Mouse (Mus musculus): ENCODE data around the gene Hils1. TPM values are rescaled to one million over a fixed set of nuclear protein-coding genes. Genes with fewer than 3 reads are reported as not detected.

The Hils1 gene
- total RNA-seq (2012; rRNA removed): not detected in 2 replicates
- not detected for polyA plus RNA-seq (2012; ENCODE audit: insufficient read depth in 1 of 2, insufficient read length in 2 of 2, low read depth in 1 of 2, low replicate concordance in 2 of 2, missing spikeins in 1 of 2)

DNA sequence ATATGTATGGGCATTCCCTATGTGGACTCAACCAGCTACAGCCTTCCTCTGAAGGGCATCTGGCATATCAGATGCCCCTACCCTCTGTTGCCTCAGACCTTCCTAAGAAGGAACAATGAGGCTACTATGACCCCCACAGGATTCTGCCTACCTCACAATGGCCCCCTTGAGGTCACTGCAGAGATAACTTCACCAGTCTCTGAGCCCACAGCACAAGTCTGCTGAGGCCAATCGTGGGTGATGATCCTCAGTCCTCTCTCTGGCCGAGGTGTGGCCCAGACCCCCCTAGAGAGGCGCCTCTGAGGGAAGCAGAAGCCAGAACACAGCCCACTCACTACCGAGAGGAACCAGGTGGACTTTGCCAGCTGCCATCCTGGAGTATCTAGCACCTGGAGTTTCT is at the start of gene Hils1:
Gene Hils1, plus strand, starts transcription at position 175 of the 400 bp plus-strand sequence.
- no peak within 1 kb of the TSS for H3K9ac ChIP-seq (ENCODE audit: control insufficient read depth, low read depth, low read length, poor library complexity, severe bottlenecking)
- H3K27ac ChIP-seq (ENCODE audit: control insufficient read depth, low read depth, low read length): no peak within 1 kb of the TSS
- H3K4me1 ChIP-seq (ENCODE audit: control insufficient read depth in 1 of 2, insufficient read depth in 2 of 2, low read length in 2 of 2): peaks cover 0 to 3% of the 10 kb centered on the region in 2 experiments; a peak in 1 of 4 replicates
- DNase-seq (ENCODE audit: low read depth, low spot score): no peak
- no peaks in the 10 kb centered on the region for H3K9me3 ChIP-seq (replicated peaks; ENCODE audit: insufficient read depth, low read length)
- TF ChIP-seq RCOR1 (IDR thresholded peaks at IDR 0.05; ENCODE audit: low read depth, low read length) (no peak), CTCF (IDR thresholded peaks at IDR 0.05 in 2 of 3, conservative IDR thresholded peaks at IDR 0.05 in 1 of 3; ENCODE audit: control insufficient read depth in 1 of 3, insufficient read depth in 1 of 3, low read depth in 2 of 3, low read length in 3 of 3, poor library complexity in 1 of 3, severe bottlenecking in 1 of 3) (peak in 1 of 3 experiments; percentile 15; a peak in 1 of 6 replicates)
- no peaks in the 10 kb centered on the region for H3K36me3 ChIP-seq (ENCODE audit: control insufficient read depth in 1 of 2, insufficient read depth in 2 of 2, low read length in 2 of 2)
- no peak within 1 kb of the TSS for H3K4me3 ChIP-seq (ENCODE audit: control insufficient read depth in 1 of 2, insufficient read depth in 1 of 2, low read depth in 2 of 2, low read length in 2 of 2)
- H3K79me2 ChIP-seq (ENCODE audit: control insufficient read depth, insufficient read depth, low read length, poor library complexity): no peaks in the 10 kb centered on the region
- peaks cover 31 to 36% of the 10 kb centered on the region in 2 experiments for H3K27me3 ChIP-seq (ENCODE audit: control insufficient read depth in 1 of 2, insufficient read depth in 2 of 2, low read length in 2 of 2)

DNA sequence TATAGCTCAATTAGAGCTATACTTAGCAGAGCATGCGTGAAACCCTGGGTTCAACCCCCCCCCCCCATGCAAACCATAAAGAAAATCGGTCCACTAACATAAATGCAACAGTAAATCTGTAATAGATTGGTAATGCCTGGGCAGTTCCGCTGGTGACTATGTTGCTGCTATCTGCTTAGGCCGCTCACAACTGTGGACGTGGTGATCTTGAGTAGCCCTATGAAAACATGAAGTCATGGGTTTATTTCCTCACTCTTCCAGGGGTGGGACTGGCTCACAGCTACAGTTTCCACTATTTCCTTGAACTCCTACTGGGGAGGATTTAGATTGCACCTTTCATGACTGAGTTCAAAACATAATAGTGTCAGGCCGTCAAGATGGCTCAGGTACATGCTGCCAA is 49.7 kb upstream of the Hils1 start:
- peaks cover 0 to 23% of the 10 kb centered on the region in 2 experiments for H3K27me3 ChIP-seq (ENCODE audit: control insufficient read depth in 1 of 2, insufficient read depth in 2 of 2, low read length in 2 of 2)
- H3K4me3 ChIP-seq (ENCODE audit: control insufficient read depth in 1 of 2, insufficient read depth in 1 of 2, low read depth in 2 of 2, low read length in 2 of 2): no peak overlapping the region
- no peaks in the 10 kb centered on the region for H3K9me3 ChIP-seq (replicated peaks; ENCODE audit: insufficient read depth, low read length)
- H3K36me3 ChIP-seq (ENCODE audit: control insufficient read depth in 1 of 2, insufficient read depth in 2 of 2, low read length in 2 of 2): no peaks in the 10 kb centered on the region
- no peak for TF ChIP-seq MYB (IDR thresholded peaks at IDR 0.05; ENCODE audit: low read depth, low read length)
- no peak for TF ChIP-seq CHD2 (IDR thresholded peaks at IDR 0.05; ENCODE audit: low read length)
- TF ChIP-seq TAL1 (IDR thresholded peaks at IDR 0.05; ENCODE audit: low read length): no peak
- no peak for TF ChIP-seq ZNF384 (IDR thresholded peaks at IDR 0.05; ENCODE audit: low read depth, low read length)
- no peak for TF ChIP-seq ELF1 (IDR thresholded peaks at IDR 0.05; ENCODE audit: low read depth, low read length)
- no peak for TF ChIP-seq NRF1 (IDR thresholded peaks at IDR 0.05; ENCODE audit: insufficient read depth, low read depth, low read length, poor library complexity, severe bottlenecking)
- no peak for TF ChIP-seq RAD21 (IDR thresholded peaks at IDR 0.05; ENCODE audit: low read depth, low read length)
- TF ChIP-seq POLR2AphosphoS5 (IDR thresholded peaks at IDR 0.05; ENCODE audit: borderline replicate concordance, low read depth, low read length): no peak
- TF ChIP-seq SIN3A (IDR thresholded peaks at IDR 0.05; ENCODE audit: low read length): no peak
- no peak for TF ChIP-seq UBTF (IDR thresholded peaks at IDR 0.05; ENCODE audit: borderline replicate concordance, insufficient read depth, low read depth, low read length)
- TF ChIP-seq GABPA (IDR thresholded peaks at IDR 0.05; ENCODE audit: low read depth, low read length): no peak
- no peak for TF ChIP-seq ETS1 (IDR thresholded peaks at IDR 0.05; ENCODE audit: low read depth, low read length)
- TF ChIP-seq POLR2AphosphoS2 (IDR thresholded peaks at IDR 0.05; ENCODE audit: low read length): no peak
- no peak for TF ChIP-seq JUND (IDR thresholded peaks at IDR 0.05; ENCODE audit: low read depth, low read length)
- no peak for TF ChIP-seq ZMIZ1 (IDR thresholded peaks at IDR 0.05; ENCODE audit: low read depth, low read length)
- no peak for TF ChIP-seq CHD1 (IDR thresholded peaks at IDR 0.05; ENCODE audit: low read depth, low read length)
- TF ChIP-seq ZKSCAN1 (IDR thresholded peaks at IDR 0.05; ENCODE audit: low read depth, low read length): no peak
- TF ChIP-seq POLR2A (IDR thresholded peaks at IDR 0.05; ENCODE audit: control insufficient read depth in 1 of 2, insufficient read depth in 1 of 2, low read depth in 1 of 2, low read length in 2 of 2, poor library complexity in 1 of 2): no peak
- no peak for TF ChIP-seq MAZ (IDR thresholded peaks at IDR 0.05; ENCODE audit: low read depth, low read length)
- H3K4me1 ChIP-seq (ENCODE audit: control insufficient read depth in 1 of 2, insufficient read depth in 2 of 2, low read length in 2 of 2): no peaks in the 10 kb centered on the region
- no peak overlapping the region for H3K27ac ChIP-seq (ENCODE audit: control insufficient read depth, low read depth, low read length)
- no peak overlapping the region for H3K9ac ChIP-seq (ENCODE audit: control insufficient read depth, low read depth, low read length, poor library complexity, severe bottlenecking)
- DNase-seq (ENCODE audit: low read depth, low spot score): no peak
- H3K79me2 ChIP-seq (ENCODE audit: control insufficient read depth, insufficient read depth, low read length, poor library complexity): no peaks in the 10 kb centered on the region
